23 mouse cellular contexts compared by ENCODE assay signal in the genomic region with DNA sequence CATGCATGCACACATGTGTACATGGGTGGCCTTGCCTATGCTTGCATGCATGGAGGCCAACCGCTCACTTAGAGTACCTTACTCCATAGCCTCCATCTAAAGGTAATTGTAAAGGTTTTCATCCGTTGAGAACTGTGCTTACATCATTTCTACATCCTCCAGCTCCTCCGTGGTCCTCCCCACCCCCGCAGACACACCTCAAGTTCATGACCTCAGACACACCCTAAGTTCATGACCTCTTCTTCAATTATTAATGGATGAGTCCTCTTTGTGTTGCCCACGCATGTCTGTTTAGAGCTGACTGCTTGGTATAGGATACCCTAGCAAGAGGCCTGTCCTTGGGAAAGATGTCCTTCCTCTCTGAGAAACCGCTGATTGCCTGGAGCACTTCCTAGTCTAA.
"Had no signal": no experiment of that assay in that cellular context is flagged by ENCODE, and none has a peak within 500 bp of the region (broad histone marks: within the 10 kb centered on the region; RNA-seq: fewer than 3 reads in every experiment).

No protein-coding gene starts in this region.

- H3K9me3 ChIP-seq: limb, embryonic 12.5 days; limb, embryonic 15.5 days; liver, embryonic 15.5 days; midbrain, embryonic 12.5 days; midbrain, embryonic 15.5 days; neural tube, embryonic 12.5 days; neural tube, embryonic 15.5 days had no signal

- H3K4me1 ChIP-seq: liver, embryonic 15.5 days; neural tube, embryonic 12.5 days had no signal

- H3K27ac ChIP-seq: kidney, postnatal 0 days; layer of hippocampus, adult 2 months; left cerebral cortex, adult 2 months; limb, embryonic 12.5 days; limb, embryonic 15.5 days; liver, embryonic 15.5 days; macrophage; midbrain, embryonic 12.5 days; midbrain, embryonic 15.5 days; neural tube, embryonic 12.5 days; neural tube, embryonic 15.5 days; stomach, postnatal 0 days had no signal

- H3K4me3 ChIP-seq: layer of hippocampus, adult 2 months; left cerebral cortex, adult 2 months; limb, embryonic 12.5 days; limb, embryonic 15.5 days; liver, embryonic 15.5 days; midbrain, embryonic 12.5 days; midbrain, embryonic 15.5 days; neural tube, embryonic 12.5 days; neural tube, embryonic 15.5 days had no signal

- H3K9ac ChIP-seq: limb, embryonic 12.5 days; limb, embryonic 15.5 days; liver, embryonic 15.5 days; lung, embryonic 14.5 days; midbrain, embryonic 12.5 days; midbrain, embryonic 15.5 days; neural tube, embryonic 12.5 days; neural tube, embryonic 15.5 days had no signal

- H3K4me2 ChIP-seq: limb, embryonic 12.5 days; limb, embryonic 15.5 days; lung, embryonic 14.5 days; midbrain, embryonic 12.5 days; midbrain, embryonic 15.5 days; neural tube, embryonic 12.5 days; neural tube, embryonic 15.5 days had no signal

- H3K36me3 ChIP-seq: limb, embryonic 12.5 days; limb, embryonic 15.5 days; liver, embryonic 15.5 days; midbrain, embryonic 12.5 days; midbrain, embryonic 15.5 days; neural tube, embryonic 12.5 days; neural tube, embryonic 15.5 days had no signal

- H3K27me3 ChIP-seq: limb, embryonic 12.5 days; limb, embryonic 15.5 days; liver, embryonic 15.5 days; midbrain, embryonic 12.5 days; midbrain, embryonic 15.5 days; neural tube, embryonic 12.5 days; neural tube, embryonic 15.5 days had no signal

- DNase-seq: kidney, adult 2 months; kidney, postnatal 25 days; layer of hippocampus, adult 9-11 months; layer of hippocampus, postnatal 36 days; lung, embryonic 14.5 days; right cerebral cortex, adult 18-20 months; right cerebral cortex, postnatal 14 days; right cerebral cortex, postnatal 4 days; thymus, postnatal 25 days had no signal

- ATAC-seq: intestine, postnatal 0 days; lung, postnatal 0 days; midbrain, embryonic 15.5 days had no signal
